Mouse (Mus musculus): ENCODE measurements around the gene Mcoln2.

DNA sequence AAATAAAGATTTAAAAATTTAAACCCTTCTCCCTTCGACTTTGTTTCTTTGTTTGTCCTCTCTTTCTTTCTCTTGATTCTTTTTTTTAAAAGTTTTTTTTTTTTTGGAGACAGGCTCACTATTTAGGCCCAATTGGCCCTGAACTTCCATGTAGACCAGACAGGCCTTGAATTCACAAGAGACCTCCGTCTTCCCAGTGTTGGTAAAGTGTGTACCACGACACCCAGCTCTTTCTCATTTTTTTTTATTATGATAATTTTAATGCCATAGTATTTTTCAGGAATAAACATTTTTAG lies 27.6 kb upstream of the Mcoln2 start:
- TF ChIP-seq CTCF (IDR thresholded peaks at IDR 0.05 in 2 of 3, conservative IDR thresholded peaks at IDR 0.05 in 1 of 3; ENCODE audit: control insufficient read depth in 1 of 3, insufficient read depth in 1 of 3, low read depth in 2 of 3, low read length in 3 of 3, poor library complexity in 1 of 3, severe bottlenecking in 1 of 3): no peak
- TF ChIP-seq MXI1 (IDR thresholded peaks at IDR 0.05; ENCODE audit: low read depth, low read length): no peak
- no peak for TF ChIP-seq CHD1 (IDR thresholded peaks at IDR 0.05; ENCODE audit: low read depth, low read length)
- no peak for TF ChIP-seq TAL1 (IDR thresholded peaks at IDR 0.05; ENCODE audit: low read length)
- TF ChIP-seq ZKSCAN1 (IDR thresholded peaks at IDR 0.05; ENCODE audit: low read depth, low read length): no peak
- TF ChIP-seq POLR2A (IDR thresholded peaks at IDR 0.05; ENCODE audit: control insufficient read depth in 1 of 2, insufficient read depth in 1 of 2, low read depth in 1 of 2, low read length in 2 of 2, poor library complexity in 1 of 2): no peak
- no peak for TF ChIP-seq ZC3H11A (IDR thresholded peaks at IDR 0.05; ENCODE audit: low read depth, low read length)
- no peak for TF ChIP-seq UBTF (IDR thresholded peaks at IDR 0.05; ENCODE audit: borderline replicate concordance, insufficient read depth, low read depth, low read length)
- TF ChIP-seq EP300 (IDR thresholded peaks at IDR 0.05; ENCODE audit: low read depth in 1 of 2, low read length in 2 of 2): no peak
- TF ChIP-seq HCFC1 (IDR thresholded peaks at IDR 0.05; ENCODE audit: low read depth, low read length): no peak
- TF ChIP-seq MAZ (IDR thresholded peaks at IDR 0.05; ENCODE audit: low read depth, low read length): no peak
- no peak for TF ChIP-seq USF1 (IDR thresholded peaks at IDR 0.05; ENCODE audit: low read depth, low read length)
